Mouse (Mus musculus) neural tube, embryonic 12.5 days (tissue): ENCODE measurements around the gene Itga9. TPM values are rescaled to one million over a fixed set of nuclear protein-coding genes. Genes with fewer than 3 reads are reported as not detected.

Experiments used
- ATAC-seq: fragments of 200-750 bp; cut with Nextera tagmentation; 2 replicates; pipeline ENCODE4 v1.8.0; 2017; ENCODE audit warnings: low read depth, mild to moderate bottlenecking, moderate TSS enrichment, moderate library complexity; ENCODE audit not compliant: low FRiP score
- H3K27ac ChIP-seq: fragments of 300-500 bp; sonication (generic); 2 replicates; pipeline ENCODE4 v1.5.1; 2016
- H3K27me3 ChIP-seq: fragments of 300-500 bp; sonication (generic); replicated peaks from 2 replicates; pipeline ENCODE4 v1.6.1; 2016; ENCODE audit warnings: mild to moderate bottlenecking
- H3K36me3 ChIP-seq: fragments of 300-500 bp; sonication (generic); 2 replicates; pipeline ENCODE4 v1.6.1; 2016; ENCODE audit warnings: mild to moderate bottlenecking
- H3K4me1 ChIP-seq: fragments of 300-500 bp; sonication (generic); 2 replicates; pipeline ENCODE4 v1.6.1; 2016
- H3K4me2 ChIP-seq: fragments of 300-500 bp; sonication (generic); replicated peaks from 2 replicates; pipeline ENCODE4 v1.6.1; 2016; ENCODE audit warnings: mild to moderate bottlenecking
- H3K4me3 ChIP-seq: fragments of 300-500 bp; sonication (generic); 2 replicates; pipeline ENCODE4 v1.5.1; 2016
- H3K9ac ChIP-seq: fragments of 300-500 bp; sonication (generic); 2 replicates; pipeline ENCODE4 v1.6.1; 2016; ENCODE audit warnings: mild to moderate bottlenecking
- H3K9me3 ChIP-seq: fragments of 300-500 bp; sonication (generic); 2 replicates; pipeline ENCODE4 v1.6.1; 2016; ENCODE audit warnings: mild to moderate bottlenecking
- WGBS: fragments of 180-500 bp; shearing (Covaris S2); methylation state at CpG from one replicate; pipeline ENCODE4 v1.1.7; 2016; 5-methylcytosine and 5-hydroxymethylcytosine counted together
- polyA plus RNA-seq: library from polyadenylated mRNA; unstranded; fragments of >200 nt; fragmentation: Nextera tagmentation; extraction: Ambion mirVana; gene quantifications from 2 replicates; pipeline ENCODE4 v1.2.1, GENCODE M21; 2016

Itga9 gene
- polyA plus RNA-seq, 1 experiment from 2014 or later: 9.4 TPM

GRCm38 (mm10) chr9:118681506-118681905, 75.0 kb downstream of the Itga9 start:
- Histone ChIP-seq H3K4me3 (no peak overlapping the region), H3K9ac (no peak overlapping the region), H3K27me3 (no peaks in the 10 kb centered on the region), H3K36me3 (no peaks in the 10 kb centered on the region; the same call in 1 of the 2 replicates), H3K4me1 (peaks cover 14% of the 10 kb centered on the region), H3K9me3 (no peaks in the 10 kb centered on the region), H3K27ac (no peak overlapping the region), H3K4me2 (no peak overlapping the region)
- WGBS: 86% methylated on average over 6 of the region's 6 CpGs
- no peak for ATAC-seq

- H3K4me1 ChIP-seq: peaks cover 13% of the 10 kb centered on the region
- WGBS: 90% methylated on average over 8 of the region's 8 CpGs
- no peaks in the 10 kb centered on the region for H3K9me3 ChIP-seq
- H3K9ac ChIP-seq: no peak overlapping the region
- no peak overlapping the region for H3K27ac ChIP-seq
- H3K36me3 ChIP-seq: no peaks in the 10 kb centered on the region; the same call in 1 of the 2 replicates
- H3K4me3 ChIP-seq: no peak overlapping the region
- no peak overlapping the region for H3K4me2 ChIP-seq
- no peaks in the 10 kb centered on the region for H3K27me3 ChIP-seq
- no peak for ATAC-seq
Measured at GRCm38 (mm10) chr9:118682154-118682553, 75.7 kb downstream of the Itga9 start.

GRCm38 (mm10) chr9:118683507-118683906, 77.0 kb downstream of the Itga9 start:
- no peak overlapping the region for H3K9ac ChIP-seq
- H3K4me2 ChIP-seq: no peak overlapping the region
- H3K4me1 ChIP-seq: peaks cover 7% of the 10 kb centered on the region
- H3K9me3 ChIP-seq: no peaks in the 10 kb centered on the region
- H3K27ac ChIP-seq: no peak overlapping the region
- no peak overlapping the region for H3K4me3 ChIP-seq
- H3K27me3 ChIP-seq: no peaks in the 10 kb centered on the region
- H3K36me3 ChIP-seq: no peaks in the 10 kb centered on the region; the same call in 1 of the 2 replicates
- WGBS: 97% methylated on average over 7 of the region's 7 CpGs
- no peak for ATAC-seq

DNA sequence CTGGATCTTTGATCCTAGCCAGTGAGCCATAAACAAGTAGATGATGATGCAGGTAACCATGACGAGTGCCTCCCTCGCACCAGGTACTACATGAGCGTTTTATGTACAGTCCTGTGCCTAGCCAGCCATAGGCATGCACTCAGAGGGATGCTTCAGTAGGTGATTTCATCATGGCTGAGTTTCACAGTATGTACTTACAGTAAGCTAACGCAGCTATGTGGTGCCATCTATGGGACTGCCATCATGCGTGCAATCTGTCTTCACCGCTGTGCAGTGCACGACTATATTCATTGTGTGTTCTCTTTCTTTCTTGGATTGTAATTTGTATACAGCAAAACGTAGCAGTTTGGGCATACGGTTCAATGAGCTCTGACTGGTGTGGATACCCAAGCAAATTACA, 77.9 kb downstream of the Itga9 start:
- Histone ChIP-seq H3K4me3 (no peak overlapping the region), H3K4me1 (peaks cover 14% of the 10 kb centered on the region)
- ATAC-seq: no peak

GRCm38 (mm10) chr9:118686166-118686961, 79.9 kb downstream of the Itga9 start:
- Histone ChIP-seq H3K4me3 (no peak overlapping the region), H3K4me1 (peaks cover 15% of the 10 kb centered on the region), H3K9ac (no peak overlapping the region), H3K36me3 (no peaks in the 10 kb centered on the region; the same call in 1 of the 2 replicates), H3K4me2 (no peak overlapping the region), H3K27me3 (no peaks in the 10 kb centered on the region), H3K27ac (no peak overlapping the region), H3K9me3 (no peaks in the 10 kb centered on the region)
- 73% methylated on average over 9 of the region's 9 CpGs for WGBS
- ATAC-seq: no peak

More for the DNA sequence above, 77.9 kb downstream of the Itga9 start:
- Histone ChIP-seq H3K9ac (no peak overlapping the region), H3K4me2 (no peak overlapping the region), H3K9me3 (no peaks in the 10 kb centered on the region), H3K27me3 (no peaks in the 10 kb centered on the region), H3K36me3 (no peaks in the 10 kb centered on the region; the same call in 1 of the 2 replicates), H3K27ac (no peak overlapping the region)
- WGBS: 93% methylated on average over 9 of the region's 9 CpGs

- Histone ChIP-seq H3K36me3 (no peaks in the 10 kb centered on the region; the same call in 1 of the 2 replicates), H3K9ac (no peak overlapping the region), H3K4me3 (no peak overlapping the region), H3K27ac (no peak overlapping the region), H3K27me3 (no peaks in the 10 kb centered on the region), H3K4me1 (peaks cover 15% of the 10 kb centered on the region), H3K9me3 (no peaks in the 10 kb centered on the region), H3K4me2 (no peak overlapping the region)
- ATAC-seq: peak; percentile 21; the same call in 1 of the 2 replicates
- 34% methylated on average over 4 of the region's 4 CpGs for WGBS
Measured at GRCm38 (mm10) chr9:118688248-118688647, 81.8 kb downstream of the Itga9 start.

- Histone ChIP-seq H3K4me2 (no peak overlapping the region), H3K9me3 (no peaks in the 10 kb centered on the region), H3K27me3 (no peaks in the 10 kb centered on the region), H3K4me1 (peaks cover 15% of the 10 kb centered on the region), H3K36me3 (no peaks in the 10 kb centered on the region; the same call in 1 of the 2 replicates), H3K9ac (no peak overlapping the region), H3K4me3 (no peak overlapping the region), H3K27ac (no peak overlapping the region)
- ATAC-seq: no peak
- 56% methylated on average over 14 of the region's 14 CpGs for WGBS
Measured at GRCm38 (mm10) chr9:118688921-118689451, 82.5 kb downstream of the Itga9 start.

DNA sequence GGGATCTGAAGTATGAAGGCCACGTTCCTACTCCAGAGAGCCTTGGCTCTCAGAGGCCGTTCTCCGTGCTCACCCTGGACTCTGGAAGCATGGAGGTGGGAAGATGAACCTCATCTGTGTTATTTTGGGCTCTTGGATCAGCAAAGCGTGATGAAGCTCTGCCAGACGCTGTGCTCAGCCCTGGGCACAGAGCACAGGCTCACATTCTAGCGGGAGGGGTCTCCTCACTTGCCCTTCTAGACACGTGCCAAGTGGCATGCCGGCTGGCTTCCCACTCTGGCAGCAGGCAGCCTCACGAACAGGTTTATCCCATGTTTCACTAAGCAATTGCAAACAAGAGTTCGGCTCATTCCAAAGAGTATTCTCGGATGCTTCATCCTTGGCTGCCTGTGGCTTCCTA, 86.8 kb downstream of the Itga9 start:
- H3K9me3 ChIP-seq: no peaks in the 10 kb centered on the region
- no peak for ATAC-seq
- H3K4me1 ChIP-seq: peaks cover 11% of the 10 kb centered on the region
- no peaks in the 10 kb centered on the region for H3K36me3 ChIP-seq
- H3K4me3 ChIP-seq: no peak overlapping the region
- H3K27ac ChIP-seq: no peak overlapping the region
- 92% methylated on average over 11 of the region's 11 CpGs for WGBS
- no peaks in the 10 kb centered on the region for H3K27me3 ChIP-seq
- H3K9ac ChIP-seq: no peak overlapping the region
- no peak overlapping the region for H3K4me2 ChIP-seq

- H3K27me3 ChIP-seq: no peaks in the 10 kb centered on the region
- 66% methylated on average over 8 of the region's 8 CpGs for WGBS
- ATAC-seq: no peak
Measured at GRCm38 (mm10) chr9:118694420-118694825, 87.9 kb downstream of the Itga9 start.

GRCm38 (mm10) chr9:118698191-118698590, 91.7 kb downstream of the Itga9 start:
- no peak overlapping the region for H3K4me2 ChIP-seq
- H3K9ac ChIP-seq: no peak overlapping the region
- no peak overlapping the region for H3K4me3 ChIP-seq
- H3K4me1 ChIP-seq: peaks cover 6% of the 10 kb centered on the region; the same call in 1 of the 2 replicates
- no peaks in the 10 kb centered on the region for H3K27me3 ChIP-seq
- no peak overlapping the region for H3K27ac ChIP-seq
- no peaks in the 10 kb centered on the region for H3K36me3 ChIP-seq
- H3K9me3 ChIP-seq: no peaks in the 10 kb centered on the region
- WGBS: 72% methylated on average over 8 of the region's 8 CpGs
- ATAC-seq: no peak

More at GRCm38 (mm10) chr9:118694420-118694825, 87.9 kb downstream of the Itga9 start:
- Histone ChIP-seq H3K36me3 (no peaks in the 10 kb centered on the region), H3K27ac (no peak overlapping the region), H3K4me1 (0 out of 2 replicates have a peak, but pooled peaks cover under 1% of the 10 kb centered on the region), H3K9ac (no peak overlapping the region), H3K4me3 (no peak overlapping the region), H3K9me3 (no peaks in the 10 kb centered on the region), H3K4me2 (no peak overlapping the region)

DNA sequence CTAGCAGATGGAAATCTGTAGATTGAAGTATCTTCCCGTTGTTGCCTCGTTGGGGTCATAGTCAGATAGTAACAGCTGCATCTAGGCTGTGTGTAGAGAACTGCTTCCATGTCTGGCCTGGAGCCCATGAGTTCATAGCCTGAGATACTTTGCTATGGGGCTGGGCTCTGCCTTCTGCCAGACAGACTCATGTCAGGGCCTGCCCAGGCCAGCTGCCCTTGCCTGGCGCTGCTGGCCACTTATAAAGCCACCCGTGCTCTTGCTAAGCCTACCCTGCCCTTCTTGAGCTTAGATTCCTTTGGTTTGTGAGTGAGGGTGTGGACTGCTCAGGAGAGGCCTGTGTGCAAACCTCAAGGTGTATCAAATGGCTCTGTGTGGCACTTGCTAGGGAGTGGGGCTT, 93.2 kb downstream of the Itga9 start:
- Histone ChIP-seq H3K9ac (no peak overlapping the region), H3K4me1 (peaks cover 6% of the 10 kb centered on the region; the same call in 1 of the 2 replicates), H3K4me2 (no peak overlapping the region), H3K27me3 (no peaks in the 10 kb centered on the region), H3K4me3 (no peak overlapping the region), H3K36me3 (no peaks in the 10 kb centered on the region), H3K27ac (no peak overlapping the region), H3K9me3 (no peaks in the 10 kb centered on the region)
- no peak for ATAC-seq
- WGBS: 94% methylated on average over 4 of the region's 4 CpGs

GRCm38 (mm10) chr9:118700889-118701288, 94.4 kb downstream of the Itga9 start:
- Histone ChIP-seq H3K9ac (no peak overlapping the region), H3K9me3 (no peaks in the 10 kb centered on the region), H3K4me1 (peaks cover 6% of the 10 kb centered on the region; the same call in 1 of the 2 replicates), H3K4me2 (no peak overlapping the region), H3K27me3 (no peaks in the 10 kb centered on the region), H3K4me3 (no peak overlapping the region), H3K36me3 (no peaks in the 10 kb centered on the region), H3K27ac (no peak overlapping the region)
- WGBS: 64% methylated on average over 11 of the region's 12 CpGs
- ATAC-seq: no peak
